Mouse (Mus musculus) heart, postnatal 0 days (tissue): ENCODE measurements around the gene Lmod2. TPM values are rescaled to one million over a fixed set of nuclear protein-coding genes. Genes with fewer than 3 reads are reported as not detected.

Experiments
- ATAC-seq: fragments of 200-750 bp; cut with Nextera tagmentation; 2 replicates; pipeline ENCODE4 v1.8.0; 2017; ENCODE audit warnings: low read depth, moderate number of reproducible peaks, moderate library complexity; ENCODE audit not compliant: insufficient read depth
- DNase-seq: peaks from one replicate; pipeline ENCODE4 v3.0.0-alpha.2; 2016; ENCODE audit warnings: low spot score
- H3K27ac ChIP-seq: fragments of 300-500 bp; sonication (generic); 2 replicates; pipeline ENCODE4 v1.5.1; 2014; ENCODE audit warnings: low read depth, mild to moderate bottlenecking
- H3K27me3 ChIP-seq: fragments of 300-500 bp; sonication (generic); 2 replicates; pipeline ENCODE4 v1.6.1; 2014; ENCODE audit warnings: low read length, mixed read lengths; ENCODE audit not compliant: control insufficient read depth, insufficient read depth
- H3K36me3 ChIP-seq: fragments of 300-500 bp; sonication (generic); replicated peaks from 2 replicates; pipeline ENCODE4 v1.6.1; 2014; ENCODE audit warnings: low read length, mixed read lengths; ENCODE audit not compliant: control insufficient read depth, insufficient read depth
- H3K4me1 ChIP-seq: fragments of 300-500 bp; sonication (generic); 2 replicates; pipeline ENCODE4 v1.6.1; 2014; ENCODE audit warnings: antibody characterized with exemption; ENCODE audit not compliant: control insufficient read depth, insufficient read depth
- H3K4me2 ChIP-seq: fragments of 300-500 bp; sonication (generic); 2 replicates; pipeline ENCODE4 v1.6.1; 2014; ENCODE audit warnings: low read depth, mild to moderate bottlenecking, low read length, moderate library complexity
- H3K4me3 ChIP-seq: fragments of 300-500 bp; sonication (generic); 2 replicates; pipeline ENCODE4 v1.5.1; 2014; ENCODE audit warnings: low read depth, low read length
- H3K9ac ChIP-seq: fragments of 300-500 bp; sonication (generic); replicated peaks from 2 replicates; pipeline ENCODE4 v1.6.1; 2014; ENCODE audit warnings: low read depth, low read length, mixed read lengths
- H3K9me3 ChIP-seq: fragments of 300-500 bp; sonication (generic); replicated peaks from 2 replicates; pipeline ENCODE4 v1.6.1; 2016; ENCODE audit warnings: low read length; ENCODE audit not compliant: control insufficient read depth
- CTCF ChIP-seq: IDR thresholded peaks from 2 replicates; pipeline ENCODE4 v1.5.1; 2016; ENCODE audit warnings: antibody characterized with exemption, control low read depth, low read depth
- EP300 ChIP-seq: IDR thresholded peaks from 2 replicates; pipeline ENCODE4 v1.6.1; 2016; ENCODE audit warnings: antibody characterized with exemption, low read depth
- WGBS: fragments of 180-500 bp; shearing (Covaris S2); extraction: QIAGEN DNeasy Blood & Tissue Kit; methylation state at CpG from one replicate; pipeline ENCODE4 v1.1.7; 2014; 5-methylcytosine and 5-hydroxymethylcytosine counted together
- polyA plus RNA-seq: library from polyadenylated mRNA; unstranded; fragments of >200 nt; fragmentation: Nextera tagmentation; extraction: Ambion mirVana; gene quantifications from 2 replicates; pipeline ENCODE4 v1.2.1, GENCODE M21; 2015
- total RNA-seq: library from RNA; depleted of rRNA; stranded (reverse); fragments of >200 nt; gene quantifications from 2 replicates; pipeline ENCODE4 v1.2.3, GENCODE M21; 2014; ENCODE audit warnings: low replicate concordance; rRNA removed

The Lmod2 gene
- total RNA-seq: 51.9 and 68.1 TPM in 2 replicates
- 62.2 and 70.3 TPM in 2 replicates for polyA plus RNA-seq

DNA sequence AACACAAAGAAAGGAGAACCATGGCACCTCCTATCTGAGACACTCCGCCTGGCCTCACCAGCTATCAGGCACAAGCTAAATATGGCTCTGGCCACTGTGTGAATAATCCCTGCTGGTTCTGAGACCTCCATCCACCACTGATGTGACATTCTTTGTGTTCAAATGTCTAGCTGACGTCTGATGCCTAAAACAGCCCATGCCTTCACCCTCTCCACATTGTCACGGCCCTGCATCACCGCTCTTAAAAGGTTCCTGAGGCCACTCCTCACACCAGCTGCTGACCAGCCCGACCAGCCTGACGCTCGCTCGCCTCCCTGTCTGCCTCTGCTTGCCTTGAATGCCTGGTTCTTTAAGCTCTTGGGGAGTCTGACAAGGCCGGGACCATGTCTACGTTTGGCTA lies at the start of gene Lmod2:
TSS of gene Lmod2 (plus strand) at position 263 of the 400 bp plus-strand sequence.
- peak; percentile 95 for DNase-seq
- no peak; the same call in 1 of the 2 replicates for TF ChIP-seq CTCF
- TF ChIP-seq EP300: peak; percentile 86
- H3K9ac ChIP-seq: peak within 1 kb of the TSS; percentile 90
- peaks cover 4% of the 10 kb centered on the region for H3K36me3 ChIP-seq
- H3K27ac ChIP-seq: peak within 1 kb of the TSS; percentile 97
- H3K4me1 ChIP-seq: peaks cover 15% of the 10 kb centered on the region; the same call in 1 of the 2 replicates
- ATAC-seq: peak; percentile 95
- peak within 1 kb of the TSS; percentile 59 for H3K4me3 ChIP-seq
- H3K27me3 ChIP-seq: no peaks in the 10 kb centered on the region
- H3K9me3 ChIP-seq: no peaks in the 10 kb centered on the region
- 41% methylated on average over 10 of the region's 10 CpGs for WGBS
- peak within 1 kb of the TSS; percentile 66 for H3K4me2 ChIP-seq

GRCm38 (mm10) chr6:24549801-24550200 lies 47.8 kb upstream of the Lmod2 start:
- Histone ChIP-seq H3K27me3 (no peaks in the 10 kb centered on the region), H3K4me2 (no peak overlapping the region), H3K27ac (no peak overlapping the region), H3K36me3 (no peaks in the 10 kb centered on the region), H3K4me3 (no peak overlapping the region), H3K4me1 (peaks cover 25% of the 10 kb centered on the region), H3K9ac (no peak overlapping the region), H3K9me3 (no peaks in the 10 kb centered on the region)
- DNase-seq (no peak), ATAC-seq (no peak)
- WGBS: 60% methylated on average over 2 of the region's 2 CpGs
- no peak for TF ChIP-seq EP300
- TF ChIP-seq CTCF: no peak

DNA sequence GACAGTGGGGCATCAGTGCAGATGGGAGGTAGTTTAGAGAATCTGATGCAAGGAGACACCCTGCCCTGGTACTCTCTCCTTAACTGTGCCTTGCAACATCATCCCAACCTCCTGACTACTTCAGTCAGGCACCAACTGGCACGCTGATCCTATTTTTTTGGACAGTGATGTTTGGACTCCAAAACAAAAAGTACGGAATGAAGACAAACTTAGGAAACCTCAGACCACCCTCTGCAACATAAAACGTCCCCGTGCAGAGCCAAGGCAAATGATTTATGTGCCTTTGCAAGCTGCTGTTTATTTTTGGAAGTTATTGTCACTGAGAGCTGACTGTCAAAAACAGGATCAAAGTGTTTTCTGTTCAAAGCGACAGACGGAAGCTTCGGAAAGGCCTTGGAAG lies 45.5 kb upstream of the Lmod2 start:
- ATAC-seq (no peak), DNase-seq (no peak)
- H3K27ac ChIP-seq: no peak overlapping the region
- WGBS: 26% methylated on average over 7 of the region's 7 CpGs
- no peak overlapping the region for H3K4me3 ChIP-seq
- H3K4me1 ChIP-seq: peaks cover 27% of the 10 kb centered on the region; the same call in 1 of the 2 replicates
- H3K9me3 ChIP-seq: no peaks in the 10 kb centered on the region
- no peak for TF ChIP-seq EP300
- no peak for TF ChIP-seq CTCF
- H3K27me3 ChIP-seq: no peaks in the 10 kb centered on the region
- no peak overlapping the region for H3K9ac ChIP-seq
- no peak overlapping the region for H3K4me2 ChIP-seq
- no peaks in the 10 kb centered on the region for H3K36me3 ChIP-seq

GRCm38 (mm10) chr6:24554427-24555086 lies 43.0 kb upstream of the Lmod2 start:
- peaks cover 27% of the 10 kb centered on the region; the same call in 1 of the 2 replicates for H3K4me1 ChIP-seq
- TF ChIP-seq CTCF: no peak
- TF ChIP-seq EP300: no peak
- WGBS: 48% methylated on average over 11 of the region's 11 CpGs
- no peaks in the 10 kb centered on the region for H3K9me3 ChIP-seq
- peak overlapping the region; percentile 36 for H3K27ac ChIP-seq
- H3K4me2 ChIP-seq: peak overlapping the region; percentile 40
- DNase-seq (no peak), ATAC-seq (no peak; the same call in 1 of the 2 replicates)
- H3K4me3 ChIP-seq: peak overlapping the region; percentile 3; the same call in 1 of the 2 replicates
- no peaks in the 10 kb centered on the region for H3K27me3 ChIP-seq
- no peak overlapping the region for H3K9ac ChIP-seq
- H3K36me3 ChIP-seq: no peaks in the 10 kb centered on the region

DNA sequence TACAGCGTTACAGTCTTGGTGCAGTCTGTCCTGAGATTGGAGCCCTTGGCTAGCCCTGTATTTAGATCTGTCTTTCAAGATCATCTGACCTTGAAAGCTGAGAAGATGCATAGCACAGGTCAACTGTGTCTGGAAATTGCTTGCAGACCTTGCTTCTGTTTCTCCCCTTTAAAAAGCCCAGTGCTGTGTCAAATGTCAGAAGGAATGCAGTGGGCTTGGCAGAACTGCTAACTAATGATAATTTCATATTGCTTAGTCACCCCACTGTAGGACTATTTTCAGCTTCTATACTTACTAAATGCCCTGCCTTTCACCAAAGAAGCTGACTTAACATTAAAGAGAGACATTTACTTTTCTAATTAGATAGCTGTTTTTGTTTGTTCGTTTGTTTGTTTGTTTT lies 42.1 kb upstream of the Lmod2 start:
- TF ChIP-seq CTCF: no peak
- TF ChIP-seq EP300: no peak
- 55% methylated on average over 2 of the region's 2 CpGs for WGBS
- H3K27me3 ChIP-seq: no peaks in the 10 kb centered on the region
- peak; percentile 34 for DNase-seq
- H3K4me2 ChIP-seq: no peak overlapping the region
- no peak overlapping the region for H3K9ac ChIP-seq
- H3K4me3 ChIP-seq: no peak overlapping the region
- no peaks in the 10 kb centered on the region for H3K9me3 ChIP-seq
- peak; percentile 62; the same call in 1 of the 2 replicates for ATAC-seq
- peak overlapping the region; percentile 36 for H3K27ac ChIP-seq
- H3K36me3 ChIP-seq: no peaks in the 10 kb centered on the region
- H3K4me1 ChIP-seq: peaks cover 27% of the 10 kb centered on the region; the same call in 1 of the 2 replicates
